Mouse (Mus musculus) mesoderm, embryonic 11.5 days (tissue): ENCODE data around the gene Kdm2b.
"Not testable (repeated sequence)": the region's sequence is repeated elsewhere in the genome, so short reads cannot be mapped to it uniquely, and the experiment has no call there.

Experiments used
- DNase-seq: peaks from one replicate; pipeline ENCODE4 v3.0.0-alpha.2; 2012; ENCODE audit warnings: low read depth, low spot score

Kdm2b gene

GRCm38 (mm10) chr5:122978970-122979369, 10.7 kb downstream of the Kdm2b start:
- DNase-seq = no peak

- DNase-seq = not testable (repeated sequence)
These were observed 14.9 kb downstream of the Kdm2b start for GRCm38 (mm10) chr5:122974701-122975100.

DNA sequence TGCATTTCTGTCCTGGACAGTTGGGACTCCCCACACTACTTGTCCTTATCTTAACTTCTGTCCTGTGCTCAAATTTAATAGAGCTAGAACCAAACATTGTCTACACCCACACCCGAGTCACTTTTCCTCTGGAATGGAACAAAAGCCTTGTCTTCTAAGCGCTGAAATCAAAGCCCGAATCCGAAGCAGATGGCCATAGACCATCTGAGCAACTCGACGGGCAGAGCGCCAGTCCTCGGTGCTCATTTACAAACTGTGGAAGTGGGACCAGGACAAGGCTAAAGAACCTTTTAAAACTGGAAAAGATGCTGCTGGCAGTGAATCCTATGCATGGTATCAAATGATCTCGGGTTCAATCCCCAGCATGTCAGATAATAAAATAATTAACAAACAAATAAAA, 17.5 kb downstream of the Kdm2b start:
- no peak for DNase-seq

GRCm38 (mm10) chr5:122971438-122971837, 18.2 kb downstream of the Kdm2b start:
- DNase-seq = no peak

- no peak for DNase-seq
These were observed 19.6 kb downstream of the Kdm2b start for GRCm38 (mm10) chr5:122970056-122970455.

GRCm38 (mm10) chr5:122968322-122968721, 21.3 kb downstream of the Kdm2b start:
- DNase-seq = peak; percentile 79

- no peak for DNase-seq
These were observed 24.2 kb downstream of the Kdm2b start for GRCm38 (mm10) chr5:122965427-122965826.

GRCm38 (mm10) chr5:122964853-122965252, 24.8 kb downstream of the Kdm2b start:
- DNase-seq = no peak

DNA sequence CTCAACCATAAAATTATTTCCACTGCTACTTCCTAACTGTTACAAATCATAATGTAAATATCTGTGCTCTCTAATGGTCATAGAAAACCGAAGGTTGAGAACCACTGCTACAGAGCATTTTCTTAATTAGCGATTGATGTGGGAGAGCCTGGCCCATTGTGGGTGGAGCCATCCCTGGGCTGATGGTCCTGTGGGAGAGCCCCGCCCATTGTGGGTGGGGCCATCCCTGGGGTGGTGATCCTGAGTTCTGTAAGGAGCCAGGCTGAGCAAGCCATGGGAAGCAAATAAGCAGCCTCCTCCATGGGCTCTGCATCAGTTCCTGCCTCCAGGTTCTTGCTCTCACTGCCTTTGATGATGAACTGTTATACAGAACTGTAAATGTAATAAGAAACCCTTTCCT, 27.7 kb downstream of the Kdm2b start:
- no peak for DNase-seq

DNA sequence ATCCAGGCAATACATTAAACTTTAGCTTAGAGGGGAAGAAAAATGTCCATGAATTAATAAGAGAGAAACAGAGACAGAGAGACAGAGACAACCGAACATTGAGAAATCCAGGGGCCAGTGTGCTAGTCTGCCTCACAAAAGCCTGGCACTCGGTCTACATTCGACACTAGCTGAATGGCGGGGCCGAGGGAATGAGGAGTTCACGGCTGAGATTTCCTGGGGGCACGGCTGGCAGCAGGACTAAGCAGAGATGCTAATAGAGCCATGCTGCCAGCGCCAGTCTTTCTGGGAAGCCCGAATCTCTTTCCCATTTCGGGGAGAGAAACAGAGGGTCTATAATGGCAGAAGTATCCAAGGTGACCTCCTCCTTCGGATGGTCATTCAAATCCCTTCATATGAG, 30.2 kb downstream of the Kdm2b start:
- DNase-seq = no peak

- no peak for DNase-seq
These were observed 33.6 kb downstream of the Kdm2b start for GRCm38 (mm10) chr5:122956059-122956458.

DNA sequence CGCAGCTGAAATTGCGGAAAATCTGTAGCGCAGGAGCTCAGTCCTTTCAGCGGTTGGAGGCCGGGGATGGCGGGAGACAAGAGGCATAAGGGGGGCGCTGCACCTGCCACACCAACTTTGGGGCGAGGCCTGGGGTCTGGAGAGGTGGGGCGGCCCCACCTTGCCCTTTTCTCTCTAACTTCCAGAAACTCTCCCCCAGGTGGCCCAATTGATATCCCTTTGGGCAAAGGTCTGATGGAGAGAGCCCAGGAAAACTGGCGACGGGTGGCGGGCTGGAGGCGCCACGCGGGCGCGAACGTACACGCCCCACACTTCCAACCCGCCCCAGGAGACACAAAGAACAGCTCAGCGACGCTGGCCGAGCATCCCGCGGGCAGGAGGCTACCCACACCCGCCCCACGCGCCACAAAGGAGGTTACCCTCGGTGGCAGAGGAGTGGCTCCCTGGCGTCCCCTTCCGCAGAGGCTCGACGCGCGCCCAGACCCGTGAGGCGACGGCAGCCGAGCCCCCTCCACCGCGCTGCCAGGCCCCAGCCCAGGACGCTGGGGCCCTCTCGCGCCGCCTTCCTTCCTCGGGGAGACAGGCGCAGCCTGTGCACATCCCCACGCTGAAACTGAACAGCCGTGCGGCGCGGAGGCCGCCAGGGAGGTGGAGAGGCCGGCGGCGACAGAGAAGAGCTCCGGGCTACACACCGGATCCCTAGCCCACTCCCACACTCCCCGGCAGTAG, 37.5 kb downstream of the Kdm2b start:
- DNase-seq = peak; percentile 12

DNA sequence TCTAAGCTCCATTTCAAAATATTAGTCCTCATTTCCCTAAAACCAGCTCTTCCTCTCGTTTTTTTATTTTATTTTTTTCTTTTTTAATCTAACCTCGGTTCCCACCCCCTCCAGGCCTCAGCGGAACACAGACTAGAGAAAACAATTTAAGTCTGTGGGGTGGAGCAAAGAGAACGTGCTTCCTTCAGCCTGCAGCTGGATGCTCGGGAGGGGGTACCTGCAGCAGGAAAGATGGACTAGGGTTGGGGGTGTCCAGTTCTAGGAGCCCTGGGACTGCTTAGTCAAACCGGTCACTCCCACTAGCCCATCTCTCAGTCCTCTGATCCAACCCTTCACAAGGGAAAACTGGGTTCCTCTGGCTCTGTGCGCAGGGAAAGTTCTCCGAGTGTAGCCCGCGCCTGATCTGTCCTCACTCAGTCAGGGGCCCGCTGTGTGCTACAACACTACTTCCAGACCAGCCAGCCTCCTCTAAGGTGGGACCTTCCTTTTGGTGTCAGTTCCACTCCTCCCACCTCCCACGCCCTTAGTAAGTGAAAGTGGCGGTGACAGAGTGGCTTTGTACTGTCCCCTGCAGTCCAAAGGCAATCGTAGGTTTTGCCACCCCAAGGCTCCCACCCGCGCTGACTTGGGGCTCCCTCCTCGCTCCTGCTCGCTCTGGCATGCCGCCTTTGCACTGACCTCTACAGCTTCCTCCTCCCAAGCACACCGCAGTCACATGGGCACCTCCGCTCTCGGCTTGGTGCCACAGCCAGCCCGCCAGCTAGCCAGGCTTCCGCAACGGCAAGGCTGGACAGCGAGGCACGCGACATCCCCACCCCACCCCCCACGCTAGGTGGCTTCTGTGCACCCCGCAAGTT, 38.3 kb downstream of the Kdm2b start:
- peak; percentile 37 for DNase-seq

GRCm38 (mm10) chr5:122950329-122950953, 39.2 kb downstream of the Kdm2b start:
- DNase-seq = peak; percentile 69

- DNase-seq = no peak
These were observed 40.5 kb downstream of the Kdm2b start for GRCm38 (mm10) chr5:122949101-122949500.

- no peak for DNase-seq
These were observed 42.1 kb downstream of the Kdm2b start for GRCm38 (mm10) chr5:122947534-122947933.

DNA sequence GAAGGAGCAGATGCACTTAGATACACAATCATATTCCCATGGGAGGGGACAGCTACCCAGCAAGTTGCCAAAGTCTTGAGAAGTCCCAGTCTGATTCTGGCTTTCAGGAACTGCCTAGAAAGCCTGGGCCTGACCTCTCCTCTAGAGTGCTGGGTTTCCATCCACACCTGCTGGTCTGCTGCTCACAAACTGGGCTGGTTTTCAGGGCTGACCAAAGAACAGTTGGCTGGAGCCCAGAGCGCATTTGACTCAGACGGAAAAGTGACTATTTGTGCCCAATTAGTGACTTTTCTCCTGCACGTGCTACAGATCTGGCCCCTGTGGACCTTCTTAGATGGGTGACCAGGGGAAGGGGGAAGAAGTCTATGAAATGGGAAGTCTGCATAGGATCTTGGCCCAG, 50.9 kb downstream of the Kdm2b start:
- DNase-seq = no peak

DNA sequence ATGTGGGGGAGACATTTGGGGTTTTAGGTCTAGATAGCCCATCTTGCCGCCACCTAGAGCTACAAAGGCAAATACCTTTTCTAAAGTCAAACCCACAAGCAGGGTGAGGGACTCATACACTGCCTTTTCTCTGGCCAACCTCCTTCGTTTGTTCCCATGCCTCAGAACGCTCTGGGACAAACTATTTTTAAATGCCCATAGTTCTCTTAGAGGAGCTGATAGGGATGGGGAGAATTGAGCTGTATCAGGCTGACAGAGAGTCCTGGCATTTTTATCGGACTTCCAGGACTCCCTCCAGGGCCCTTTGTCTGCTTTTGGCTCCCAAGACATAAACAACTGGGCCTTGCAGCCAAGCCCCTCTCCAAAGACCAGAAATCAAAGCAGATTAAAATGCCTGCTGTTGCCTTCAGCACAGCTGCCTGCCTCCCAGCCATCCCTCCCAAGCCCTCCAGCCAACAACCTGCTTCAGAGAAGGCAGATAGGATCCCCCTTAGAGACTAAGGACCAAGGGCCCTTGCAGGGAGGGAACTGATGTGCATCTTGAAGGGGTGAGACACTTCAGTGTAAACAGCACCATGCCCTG, 51.6 kb downstream of the Kdm2b start:
- DNase-seq = no peak

- no peak for DNase-seq
These were observed 52.6 kb downstream of the Kdm2b start for GRCm38 (mm10) chr5:122937031-122937430.

DNA sequence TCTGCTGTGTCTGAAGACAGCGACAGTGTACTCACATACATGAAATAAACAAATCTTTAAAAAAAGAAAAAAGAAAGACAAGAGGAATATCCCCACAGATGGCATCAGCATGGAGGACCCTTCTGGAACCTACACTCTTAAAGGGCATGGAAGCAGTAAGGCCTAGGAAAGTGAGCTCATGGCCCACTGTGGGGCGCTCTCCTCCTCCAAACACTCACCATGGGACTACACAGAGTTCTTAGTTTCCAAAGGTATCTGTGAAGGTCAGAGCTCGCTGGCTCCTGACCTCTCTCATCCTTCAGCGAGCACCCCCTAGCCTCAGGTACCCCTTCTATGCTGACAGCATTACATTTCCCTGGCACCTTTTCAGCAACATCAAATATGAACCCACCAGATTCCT, 53.8 kb downstream of the Kdm2b start:
- DNase-seq = no peak

GRCm38 (mm10) chr5:122930991-122931390, 58.6 kb downstream of the Kdm2b start:
- DNase-seq = no peak

DNA sequence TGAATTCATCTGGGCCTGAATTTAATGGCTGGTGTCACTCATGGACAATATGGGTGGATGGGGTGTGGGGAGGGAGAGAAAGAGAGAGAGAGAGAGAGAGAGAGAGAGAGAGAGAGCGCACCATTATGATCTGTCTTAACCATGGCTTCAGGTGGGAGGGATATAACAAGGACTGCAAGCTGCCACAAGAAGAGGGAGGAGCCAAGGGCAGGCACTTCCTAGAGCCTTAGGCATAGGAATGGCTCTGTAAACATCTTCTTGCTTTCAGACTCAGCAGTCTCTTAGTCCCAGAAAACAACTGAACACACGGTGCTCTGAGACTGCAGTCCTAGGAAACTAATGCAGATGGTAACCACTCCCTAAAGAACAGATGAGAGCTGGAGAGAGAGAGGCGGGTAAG, 61.3 kb downstream of the Kdm2b start:
- no peak for DNase-seq
